Mouse (Mus musculus) limb, embryonic 14.5 days (tissue): ENCODE data around the gene Nab2. TPM values are rescaled to one million over a fixed set of nuclear protein-coding genes. Genes with fewer than 3 reads are reported as not detected.
A peak's percentile ranks its signal among the peaks of the same experiment; 100 is the strongest.

Experiments
- ATAC-seq: fragments of 200-750 bp; cut with Nextera tagmentation; 2 replicates; pipeline ENCODE4 v1.8.0; 2017; ENCODE audit warnings: low read depth, moderate number of reproducible peaks, moderate TSS enrichment; ENCODE audit not compliant: low FRiP score
- DNase-seq: peaks from one replicate; pipeline ENCODE4 v3.0.0-alpha.2; 2015; ENCODE audit warnings: low spot score
- H3K27ac ChIP-seq: fragments of 300-500 bp; sonication (generic); replicated peaks from 2 replicates; pipeline ENCODE4 v1.5.1; 2014; ENCODE audit warnings: low read depth, mild to moderate bottlenecking, low read length, moderate library complexity, mixed read lengths
- H3K27me3 ChIP-seq: fragments of 300-500 bp; sonication (generic); 2 replicates; pipeline ENCODE4 v1.6.1; 2014; ENCODE audit warnings: low read length, mixed read lengths; ENCODE audit not compliant: control insufficient read depth, insufficient read depth
- H3K36me3 ChIP-seq: fragments of 300-500 bp; sonication (generic); 2 replicates; pipeline ENCODE4 v1.6.1; 2014; ENCODE audit warnings: mild to moderate bottlenecking, low read length, moderate library complexity, mixed read lengths; ENCODE audit not compliant: control insufficient read depth, insufficient read depth
- H3K4me1 ChIP-seq: fragments of 300-500 bp; sonication (generic); 2 replicates; pipeline ENCODE4 v1.6.1; 2014; ENCODE audit warnings: antibody characterized with exemption, low read length, mixed read lengths; ENCODE audit not compliant: control insufficient read depth, insufficient read depth
- H3K4me2 ChIP-seq: fragments of 300-500 bp; sonication (generic); replicated peaks from 2 replicates; pipeline ENCODE4 v1.6.1; 2014; ENCODE audit warnings: low read depth, mild to moderate bottlenecking, low read length, moderate library complexity; ENCODE audit not compliant: severe bottlenecking
- H3K4me3 ChIP-seq: fragments of 300-500 bp; sonication (generic); replicated peaks from 2 replicates; pipeline ENCODE4 v1.5.1; 2014; ENCODE audit warnings: low read length
- H3K9ac ChIP-seq: fragments of 300-500 bp; sonication (generic); 2 replicates; pipeline ENCODE4 v1.6.1; 2014; ENCODE audit warnings: mild to moderate bottlenecking, low read depth, low read length, moderate library complexity; ENCODE audit not compliant: severe bottlenecking
- H3K9me3 ChIP-seq: fragments of 300-500 bp; sonication (generic); 2 replicates; pipeline ENCODE4 v1.6.1; 2016; ENCODE audit warnings: low read length; ENCODE audit not compliant: control insufficient read depth
- POLR2A ChIP-seq: fragments of 200-500 bp; IDR thresholded peaks from 2 replicates; pipeline ENCODE4 v1.8.0; 2012; ENCODE audit warnings: inconsistent platforms, mild to moderate bottlenecking, moderate library complexity, borderline replicate concordance; ENCODE audit not compliant: insufficient read depth, insufficient read length; ENCODE audit errors: extremely low read depth
- WGBS: fragments of 180-500 bp; shearing (Covaris S2); extraction: QIAGEN DNeasy Blood & Tissue Kit; methylation state at CpG from one replicate; pipeline ENCODE4 v1.1.7; 2014; 5-methylcytosine and 5-hydroxymethylcytosine counted together
- polyA plus RNA-seq, 2 experiments: library from polyadenylated mRNA; depleted of rRNA in 1 of 2; stranded (reverse) in 1 of 2; unstranded in 1 of 2; fragments of >200 nt; fragmentation: Nextera tagmentation in 1 of 2; extraction: Ambion mirVana in 1 of 2; gene quantifications; 2 replicates each; pipeline versions ENCODE4 v1.2.1 to v1.2.3; 2012 to 2014

Nab2 gene
- polyA plus RNA-seq, 2 experiments, result 16.4 to 64.5 TPM

GRCm38 (mm10) chr10:127631261-127632214, 36.8 kb downstream of the Nab2 start:
- 70% methylated on average over 10 of the region's 10 CpGs for WGBS
- no peak for ATAC-seq

GRCm38 (mm10) chr10:127626433-127626832, 41.9 kb downstream of the Nab2 start:
- Histone ChIP-seq H3K9me3 (peaks cover 10% of the 10 kb centered on the region), H3K36me3 (no peaks in the 10 kb centered on the region), H3K4me1 (no peaks in the 10 kb centered on the region), H3K27me3 (no peaks in the 10 kb centered on the region), H3K9ac (no peak overlapping the region), H3K4me3 (no peak overlapping the region), H3K27ac (no peak overlapping the region), H3K4me2 (no peak overlapping the region)
- DNase-seq (no peak), ATAC-seq (no peak)
- 90% methylated on average over 3 of the region's 3 CpGs for WGBS
- no peak for TF ChIP-seq POLR2A

More at GRCm38 (mm10) chr10:127631261-127632214, 36.8 kb downstream of the Nab2 start:
- Histone ChIP-seq H3K9me3 (peaks cover 3% of the 10 kb centered on the region), H3K4me3 (no peak overlapping the region), H3K4me2 (no peak overlapping the region), H3K4me1 (no peaks in the 10 kb centered on the region), H3K36me3 (no peaks in the 10 kb centered on the region), H3K27me3 (no peaks in the 10 kb centered on the region), H3K27ac (no peak overlapping the region), H3K9ac (no peak overlapping the region)
- no peak for TF ChIP-seq POLR2A
- DNase-seq, result no peak

GRCm38 (mm10) chr10:127623439-127624216, 44.7 kb downstream of the Nab2 start:
- no peak for TF ChIP-seq POLR2A
- 93% methylated on average over 6 of the region's 6 CpGs for WGBS
- Histone ChIP-seq H3K4me1 (peaks cover 9% of the 10 kb centered on the region), H3K27me3 (no peaks in the 10 kb centered on the region), H3K4me2 (no peak overlapping the region), H3K4me3 (no peak overlapping the region), H3K9ac (no peak overlapping the region), H3K36me3 (no peaks in the 10 kb centered on the region), H3K27ac (no peak overlapping the region), H3K9me3 (peaks cover 10% of the 10 kb centered on the region)
- ATAC-seq (no peak), DNase-seq (no peak)

DNA sequence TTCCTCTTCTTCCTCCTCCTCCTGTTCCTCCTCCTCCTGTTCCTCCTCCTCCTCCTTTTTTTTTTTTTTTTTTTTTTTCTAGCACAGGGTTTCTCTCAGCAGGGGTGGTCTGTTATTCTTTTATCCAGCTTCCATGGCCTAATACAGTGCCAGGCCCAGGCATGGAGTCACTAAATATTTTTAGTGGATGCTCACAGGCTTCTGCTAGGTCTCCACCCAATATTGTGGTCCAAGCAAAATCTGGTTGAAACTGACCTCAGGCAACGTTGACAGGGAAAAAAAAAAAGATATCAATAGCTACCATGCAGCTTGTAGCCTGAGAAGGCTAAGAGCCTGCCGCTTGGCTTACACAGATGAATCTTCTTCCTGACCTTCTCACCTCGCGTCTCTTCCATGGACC, 45.7 kb downstream of the Nab2 start:
- ATAC-seq (no peak), DNase-seq (no peak)
- no peaks in the 10 kb centered on the region for H3K36me3 ChIP-seq
- no peak overlapping the region for H3K4me3 ChIP-seq
- no peak for TF ChIP-seq POLR2A
- no peak overlapping the region for H3K9ac ChIP-seq
- H3K4me2 ChIP-seq, result 0 out of 2 replicates have a peak overlapping the region, but pooled peaks have one; percentile 90
- peaks cover 10% of the 10 kb centered on the region for H3K9me3 ChIP-seq
- 70% methylated on average over 4 of the region's 4 CpGs for WGBS
- no peak overlapping the region for H3K27ac ChIP-seq
- no peaks in the 10 kb centered on the region for H3K27me3 ChIP-seq
- H3K4me1 ChIP-seq, result peaks cover 19% of the 10 kb centered on the region

DNA sequence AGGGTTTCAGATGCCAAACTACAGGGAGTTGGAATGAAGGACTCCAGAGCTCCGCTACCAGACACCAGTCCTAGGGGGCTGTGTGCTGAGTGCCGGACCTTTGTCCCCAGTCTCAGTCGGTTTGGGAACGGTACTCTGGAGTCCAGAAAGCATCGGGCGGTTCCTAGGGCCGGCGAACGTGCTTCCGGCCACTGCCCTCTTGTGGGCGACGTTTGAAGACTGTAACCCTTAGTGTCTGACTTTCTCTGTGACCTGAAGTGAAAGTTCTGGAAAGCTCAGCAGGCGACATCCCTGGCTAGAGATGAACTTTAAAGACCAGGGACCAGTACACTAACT, 46.3 kb downstream of the Nab2 start:
- no peaks in the 10 kb centered on the region for H3K27me3 ChIP-seq
- H3K9ac ChIP-seq, result peak overlapping the region; percentile 77
- 2% methylated on average over 13 of the region's 13 CpGs for WGBS
- H3K9me3 ChIP-seq, result peaks cover 10% of the 10 kb centered on the region
- TF ChIP-seq POLR2A, result no peak
- ATAC-seq, result 0 out of 2 replicates have a peak, but pooled peaks have one; percentile 6
- peak overlapping the region; percentile 94 for H3K27ac ChIP-seq
- peaks cover 25% of the 10 kb centered on the region for H3K4me1 ChIP-seq
- H3K4me2 ChIP-seq, result peak overlapping the region; percentile 90
- H3K36me3 ChIP-seq, result peaks cover 3% of the 10 kb centered on the region; the same call in 1 of the 2 replicates
- H3K4me3 ChIP-seq, result peak overlapping the region; percentile 89
- no peak for DNase-seq
